Mouse (Mus musculus) bone marrow, adult 2 months (tissue): ENCODE measurements around the gene Lamp1.

Experiments used
- CTCF ChIP-seq: fragments of 200-500 bp; IDR thresholded peaks from 2 replicates; pipeline ENCODE4 v1.5.1; 2011; ENCODE audit warnings: low read length, control low read depth; ENCODE audit not compliant: control insufficient read depth, insufficient read depth
- POLR2A ChIP-seq: fragments of 200-500 bp; IDR thresholded peaks from 2 replicates; pipeline ENCODE4 v1.6.1; 2011; ENCODE audit warnings: low read depth, mild to moderate bottlenecking, control low read depth, low read length, borderline replicate concordance; ENCODE audit not compliant: control insufficient read depth

DNA sequence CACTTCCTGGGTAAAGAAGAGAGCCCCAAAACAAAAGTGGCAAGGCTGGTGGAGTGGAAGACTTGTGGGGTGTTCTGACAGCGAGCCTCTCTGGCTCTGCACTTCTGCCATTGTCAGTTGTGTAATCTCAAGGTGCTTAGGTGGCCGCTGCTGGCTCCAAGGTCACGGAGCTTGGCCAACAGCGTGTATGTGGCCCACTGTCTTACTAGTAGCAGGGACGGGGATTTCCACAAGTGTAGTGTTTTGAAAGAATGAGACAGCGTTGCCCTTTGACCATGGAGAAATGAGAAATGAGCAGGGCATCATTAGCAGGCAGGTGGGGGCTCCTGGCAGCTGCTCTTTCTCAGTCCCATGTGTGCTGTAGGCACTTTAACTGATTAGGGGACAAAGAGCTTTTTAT is 3.1 kb downstream of the Lamp1 start:
- no peak for TF ChIP-seq CTCF
- no peak for TF ChIP-seq POLR2A
